ENCODE assay signal across 8 mouse cellular contexts in the genomic region with DNA sequence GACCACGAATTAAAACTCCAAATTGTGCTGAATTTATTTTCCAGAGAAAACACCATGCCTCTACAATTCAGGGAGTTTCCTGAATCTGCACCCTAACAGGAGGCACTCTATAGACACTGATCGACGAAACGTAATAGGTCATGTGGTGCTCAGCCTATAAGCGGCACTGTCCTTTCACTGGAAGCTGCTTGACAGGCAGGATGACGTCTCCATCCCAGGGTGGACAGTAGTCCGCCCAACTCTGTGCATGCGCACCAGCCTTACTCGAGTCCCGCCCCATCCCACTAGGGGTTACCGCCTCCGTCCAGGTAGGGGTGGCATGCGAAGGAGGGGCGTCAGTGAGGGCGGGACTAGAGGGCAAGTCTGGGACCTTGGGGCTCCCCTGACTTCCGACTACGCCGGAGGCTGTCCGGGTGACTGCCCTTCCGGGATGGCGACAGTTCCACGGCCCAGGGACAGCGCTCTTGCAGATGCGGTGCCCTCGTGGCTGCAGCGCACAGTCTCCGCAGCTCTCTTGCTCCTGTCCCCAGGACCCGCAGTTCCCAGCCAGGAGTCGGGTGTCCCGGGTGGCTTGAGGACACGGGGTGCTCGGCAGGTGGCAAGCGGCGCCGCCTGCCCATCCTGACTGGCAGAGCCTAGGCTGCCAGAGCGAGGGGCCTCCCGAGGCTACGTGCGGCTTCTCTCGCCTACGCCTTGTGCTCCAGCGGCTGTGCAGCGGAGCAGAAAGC. TPM values are rescaled to one million over a fixed set of nuclear protein-coding genes. Genes with fewer than 3 reads are reported as not detected.
DNase-seq lines count a peak whose midpoint lies in the region; ATAC-seq lines count a peak whose summit lies in the region.

A gene (plus strand): TSS at position 169 of the 728 bp plus-strand sequence.

- H3K27me3 ChIP-seq in heart, embryonic 10.5 days (ENCODE audit: insufficient read depth, poor library complexity, severe bottlenecking): no peaks in the 10 kb centered on the region
- H3K27me3 ChIP-seq in kidney, embryonic 15.5 days: no peaks in the 10 kb centered on the region

- DNase-seq in B cell, adult 2 months: peak; percentile 92 to 94
- peak; percentile 100 for DNase-seq in brain, adult 2 months (ENCODE audit: low read depth, low spot score)
- peak; percentile 100 for DNase-seq in heart, embryonic 10.5 days (ENCODE audit: low spot score)
- DNase-seq in liver: peak; percentile 98
- peak; percentile 94 to 95 for DNase-seq in spleen, postnatal 4 days (ENCODE audit: low spot score in 2 of 2)

- peak within 1 kb of the TSS; percentile 83 for H3K4me3 ChIP-seq in heart, embryonic 10.5 days
- H3K4me3 ChIP-seq in kidney, embryonic 15.5 days (replicated peaks): peak within 1 kb of the TSS; percentile 70

- under 1% methylated on average over 43 of the region's 43 CpGs for WGBS in heart, embryonic 10.5 days
- under 1% methylated on average over 43 of the region's 43 CpGs for whole genome bisulfite sequencing in kidney, embryonic 15.5 days

- peak; percentile 96 for ATAC-seq in erythroblast, adult 5-6 weeks (replicated peaks; ENCODE audit: low FRiP score, poor library complexity, severe bottlenecking)
- peak; percentile 98 for ATAC-seq in kidney, embryonic 15.5 days (replicated peaks; ENCODE audit: low FRiP score)
- peak; percentile 98 for ATAC-seq in monocyte, adult 5-6 weeks (replicated peaks; ENCODE audit: insufficient number of reproducible peaks, low FRiP score, low TSS enrichment, poor library complexity, severe bottlenecking)

- H3K9me3 ChIP-seq in heart, embryonic 10.5 days: no peaks in the 10 kb centered on the region
- H3K9me3 ChIP-seq in kidney, embryonic 15.5 days (replicated peaks): no peaks in the 10 kb centered on the region

- H3K4me1 ChIP-seq in heart, embryonic 10.5 days: peaks cover 24% of the 10 kb centered on the region
- H3K4me1 ChIP-seq in kidney, embryonic 15.5 days: peaks cover 34% of the 10 kb centered on the region

- H3K27ac ChIP-seq in heart, embryonic 10.5 days: peak within 1 kb of the TSS; percentile 94
- peak within 1 kb of the TSS; percentile 93 for H3K27ac ChIP-seq in kidney, embryonic 15.5 days

- peak within 1 kb of the TSS; percentile 94 for H3K4me2 ChIP-seq in kidney, embryonic 15.5 days

- peaks cover 42% of the 10 kb centered on the region for H3K36me3 ChIP-seq in heart, embryonic 10.5 days
- peaks cover 37% of the 10 kb centered on the region for H3K36me3 ChIP-seq in kidney, embryonic 15.5 days

- H3K9ac ChIP-seq in kidney, embryonic 15.5 days: peak within 1 kb of the TSS; percentile 72

RNA-seq across cellular contexts. Expression of the gene that starts here (rescaled TPM):
- total RNA-seq in erythroblast, adult 5-6 weeks (2015; ENCODE audit: low replicate concordance): 4.0 and 25.9 TPM in 2 replicates
- 2.5 and 4.0 TPM in 2 replicates for total RNA-seq in erythroblast, adult 5-6 weeks (2017; ENCODE audit: low replicate concordance)
- 25.3 and 33.4 TPM in 2 replicates for polyA plus RNA-seq in heart, embryonic 10.5 days (2016; fragmentation: Nextera tagmentation; extraction: Ambion mirVana)
- 47.5 and 48.4 TPM in 2 replicates for polyA plus RNA-seq in kidney, embryonic 15.5 days (2015; fragmentation: Nextera tagmentation; extraction: Ambion mirVana)
- total RNA-seq in monocyte, adult 5-6 weeks (2017): 15.9 to 33.9 TPM (median 22.1 TPM) in 3 replicates

Comparison
In these comparisons a context has a peak if more than half of its experiments do, and no peak if none do; other contexts are left out.
1. Peak in every context shown above with its lines: DNase-seq, ATAC-seq, H3K4me3 ChIP-seq and H3K27ac ChIP-seq.